Mouse (Mus musculus) embryonic facial prominence, embryonic 13.5 days (tissue): ENCODE results near the gene Nin. TPM values are rescaled to one million over a fixed set of nuclear protein-coding genes. Genes with fewer than 3 reads are reported as not detected.

Experiments used
- ATAC-seq: fragments of 200-750 bp; cut with Nextera tagmentation; 2 replicates; pipeline ENCODE4 v1.8.0; 2017; ENCODE audit warnings: low read depth; ENCODE audit not compliant: insufficient number of reproducible peaks, insufficient read depth, low FRiP score, low TSS enrichment
- H3K27ac ChIP-seq: fragments of 300-500 bp; sonication (generic); 2 replicates; pipeline ENCODE4 v1.5.1; 2015; ENCODE audit warnings: moderate library complexity, mild to moderate bottlenecking, inconsistent platforms
- H3K27me3 ChIP-seq: fragments of 300-500 bp; sonication (generic); 2 replicates; pipeline ENCODE4 v1.6.1; 2015; ENCODE audit warnings: mild to moderate bottlenecking, inconsistent platforms
- H3K36me3 ChIP-seq: fragments of 300-500 bp; sonication (generic); 2 replicates; pipeline ENCODE4 v1.6.1; 2015; ENCODE audit warnings: mild to moderate bottlenecking, inconsistent platforms
- H3K4me1 ChIP-seq: fragments of 300-500 bp; sonication (generic); 2 replicates; pipeline ENCODE4 v1.6.1; 2015; ENCODE audit warnings: inconsistent platforms
- H3K4me2 ChIP-seq: fragments of 300-500 bp; sonication (generic); 2 replicates; pipeline ENCODE4 v1.6.1; 2015; ENCODE audit warnings: moderate library complexity, mild to moderate bottlenecking, inconsistent platforms
- H3K4me3 ChIP-seq: fragments of 300-500 bp; sonication (generic); 2 replicates; pipeline ENCODE4 v1.5.1; 2015; ENCODE audit warnings: mild to moderate bottlenecking, inconsistent platforms
- H3K9ac ChIP-seq: fragments of 300-500 bp; sonication (generic); 2 replicates; pipeline ENCODE4 v1.6.1; 2015; ENCODE audit warnings: mild to moderate bottlenecking, inconsistent platforms
- H3K9me3 ChIP-seq: fragments of 300-500 bp; sonication (generic); 2 replicates; pipeline ENCODE4 v1.6.1; 2016; ENCODE audit warnings: inconsistent platforms
- WGBS: fragments of 180-500 bp; shearing (Covaris S2); methylation state at CpG from one replicate; pipeline ENCODE4 v1.1.7; 2015; ENCODE audit warnings: mixed read lengths; 5-methylcytosine and 5-hydroxymethylcytosine counted together
- polyA plus RNA-seq: library from polyadenylated mRNA; unstranded; fragments of >200 nt; fragmentation: Nextera tagmentation; extraction: Ambion mirVana; gene quantifications from 2 replicates; pipeline ENCODE4 v1.2.1, GENCODE M21; 2015

The Nin gene
- polyA plus RNA-seq, 1 experiment from 2014 or later: 12.0 TPM

- Histone ChIP-seq H3K4me1 (peaks cover 50% of the 10 kb centered on the region), H3K9me3 (no peaks in the 10 kb centered on the region), H3K36me3 (peaks cover 5% of the 10 kb centered on the region; the same call in 1 of the 2 replicates), H3K27ac (peak overlapping the region; percentile 71), H3K27me3 (no peaks in the 10 kb centered on the region), H3K9ac (no peak overlapping the region), H3K4me2 (no peak overlapping the region), H3K4me3 (no peak overlapping the region)
- no peak for ATAC-seq
- WGBS: 22% methylated on average over 4 of the region's 4 CpGs
Observed at GRCm38 (mm10) chr12:70104199-70104598, 9.3 kb downstream of the Nin start.

GRCm38 (mm10) chr12:70103257-70103656 lies 10.3 kb downstream of the Nin start:
- no peak overlapping the region for H3K9ac ChIP-seq
- no peaks in the 10 kb centered on the region for H3K27me3 ChIP-seq
- 69% methylated on average over 4 of the region's 4 CpGs for WGBS
- H3K27ac ChIP-seq: no peak overlapping the region
- H3K9me3 ChIP-seq: no peaks in the 10 kb centered on the region
- H3K4me2 ChIP-seq: no peak overlapping the region
- peaks cover 5% of the 10 kb centered on the region; the same call in 1 of the 2 replicates for H3K36me3 ChIP-seq
- H3K4me3 ChIP-seq: no peak overlapping the region
- peaks cover 45% of the 10 kb centered on the region for H3K4me1 ChIP-seq
- ATAC-seq: no peak

- Histone ChIP-seq H3K4me1 (peaks cover 37% of the 10 kb centered on the region), H3K4me3 (no peak overlapping the region), H3K4me2 (no peak overlapping the region), H3K27ac (no peak overlapping the region), H3K36me3 (peaks cover 5% of the 10 kb centered on the region; the same call in 1 of the 2 replicates), H3K27me3 (no peaks in the 10 kb centered on the region), H3K9ac (no peak overlapping the region), H3K9me3 (no peaks in the 10 kb centered on the region)
- 74% methylated on average over 9 of the region's 9 CpGs for WGBS
- ATAC-seq: no peak
Observed at GRCm38 (mm10) chr12:70102426-70102825, 11.1 kb downstream of the Nin start.

GRCm38 (mm10) chr12:70101823-70102222 lies 11.7 kb downstream of the Nin start:
- Histone ChIP-seq H3K9ac (no peak overlapping the region), H3K36me3 (peaks cover 5% of the 10 kb centered on the region; the same call in 1 of the 2 replicates), H3K4me2 (no peak overlapping the region), H3K27ac (no peak overlapping the region), H3K27me3 (no peaks in the 10 kb centered on the region), H3K4me3 (no peak overlapping the region), H3K9me3 (no peaks in the 10 kb centered on the region), H3K4me1 (peaks cover 33% of the 10 kb centered on the region)
- ATAC-seq: no peak
- WGBS: 81% methylated on average over 5 of the region's 5 CpGs

GRCm38 (mm10) chr12:70097901-70098300 lies 15.6 kb downstream of the Nin start:
- no peaks in the 10 kb centered on the region for H3K9me3 ChIP-seq
- no peaks in the 10 kb centered on the region for H3K27me3 ChIP-seq
- no peak overlapping the region for H3K4me3 ChIP-seq
- no peak overlapping the region for H3K9ac ChIP-seq
- 82% methylated on average over 7 of the region's 7 CpGs for WGBS
- ATAC-seq: no peak
- H3K27ac ChIP-seq: no peak overlapping the region
- H3K4me1 ChIP-seq: peaks cover 5% of the 10 kb centered on the region; the same call in 1 of the 2 replicates
- no peak overlapping the region for H3K4me2 ChIP-seq
- peaks cover 5% of the 10 kb centered on the region; the same call in 1 of the 2 replicates for H3K36me3 ChIP-seq

- peaks cover 5% of the 10 kb centered on the region; the same call in 1 of the 2 replicates for H3K36me3 ChIP-seq
- no peak overlapping the region for H3K9ac ChIP-seq
- WGBS: 88% methylated on average over 3 of the region's 3 CpGs
- H3K4me1 ChIP-seq: peaks cover 5% of the 10 kb centered on the region; the same call in 1 of the 2 replicates
- no peaks in the 10 kb centered on the region for H3K27me3 ChIP-seq
- ATAC-seq: no peak
- no peak overlapping the region for H3K4me3 ChIP-seq
- no peak overlapping the region for H3K27ac ChIP-seq
- H3K4me2 ChIP-seq: no peak overlapping the region
- H3K9me3 ChIP-seq: no peaks in the 10 kb centered on the region
Observed at GRCm38 (mm10) chr12:70097316-70097715, 16.2 kb downstream of the Nin start.

GRCm38 (mm10) chr12:70093266-70093893 lies 20.1 kb downstream of the Nin start:
- WGBS: 69% methylated on average over 6 of the region's 6 CpGs
- no peak for ATAC-seq

GRCm38 (mm10) chr12:70088297-70088696 lies 25.2 kb downstream of the Nin start:
- Histone ChIP-seq H3K4me1 (no peaks in the 10 kb centered on the region), H3K4me2 (no peak overlapping the region), H3K4me3 (no peak overlapping the region), H3K36me3 (peaks cover 2% of the 10 kb centered on the region; the same call in 1 of the 2 replicates), H3K27me3 (no peaks in the 10 kb centered on the region), H3K9ac (no peak overlapping the region), H3K9me3 (no peaks in the 10 kb centered on the region), H3K27ac (no peak overlapping the region)
- WGBS: 85% methylated on average over 4 of the region's 4 CpGs
- ATAC-seq: no peak

More at GRCm38 (mm10) chr12:70093266-70093893, 20.1 kb downstream of the Nin start:
- Histone ChIP-seq H3K9ac (no peak overlapping the region), H3K27me3 (no peaks in the 10 kb centered on the region), H3K4me2 (no peak overlapping the region), H3K4me1 (peaks cover 5% of the 10 kb centered on the region; the same call in 1 of the 2 replicates), H3K36me3 (peaks cover 1% of the 10 kb centered on the region; the same call in 1 of the 2 replicates), H3K9me3 (no peaks in the 10 kb centered on the region), H3K4me3 (no peak overlapping the region), H3K27ac (no peak overlapping the region)

GRCm38 (mm10) chr12:70085351-70085750 lies 28.2 kb downstream of the Nin start:
- whole genome bisulfite sequencing: 83% methylated on average over 3 of the region's 3 CpGs
- 0 out of 2 replicates have a peak, but pooled peaks cover 2% of the 10 kb centered on the region for H3K36me3 ChIP-seq
- H3K4me1 ChIP-seq: no peaks in the 10 kb centered on the region
- no peak overlapping the region for H3K4me2 ChIP-seq
- H3K9ac ChIP-seq: no peak overlapping the region
- no peak overlapping the region for H3K4me3 ChIP-seq
- no peak overlapping the region for H3K27ac ChIP-seq
- no peaks in the 10 kb centered on the region for H3K9me3 ChIP-seq
- H3K27me3 ChIP-seq: no peaks in the 10 kb centered on the region
- ATAC-seq: no peak

GRCm38 (mm10) chr12:70084198-70084597 lies 29.3 kb downstream of the Nin start:
- H3K27ac ChIP-seq: no peak overlapping the region
- H3K36me3 ChIP-seq: 0 out of 2 replicates have a peak, but pooled peaks cover 2% of the 10 kb centered on the region
- H3K27me3 ChIP-seq: no peaks in the 10 kb centered on the region
- no peaks in the 10 kb centered on the region for H3K4me1 ChIP-seq
- no peaks in the 10 kb centered on the region for H3K9me3 ChIP-seq
- ATAC-seq: no peak
- H3K4me2 ChIP-seq: no peak overlapping the region
- WGBS: 93% methylated on average over 5 of the region's 5 CpGs
- no peak overlapping the region for H3K4me3 ChIP-seq
- no peak overlapping the region for H3K9ac ChIP-seq

- Histone ChIP-seq H3K9ac (no peak overlapping the region), H3K27ac (no peak overlapping the region), H3K4me2 (no peak overlapping the region), H3K36me3 (0 out of 2 replicates have a peak, but pooled peaks cover 2% of the 10 kb centered on the region), H3K27me3 (no peaks in the 10 kb centered on the region), H3K4me3 (no peak overlapping the region), H3K4me1 (0 out of 2 replicates have a peak, but pooled peaks cover 2% of the 10 kb centered on the region), H3K9me3 (no peaks in the 10 kb centered on the region)
- 91% methylated on average over 4 of the region's 4 CpGs for WGBS
- no peak for ATAC-seq
Observed at GRCm38 (mm10) chr12:70083737-70084136, 29.8 kb downstream of the Nin start.

- no peak for ATAC-seq
- Histone ChIP-seq H3K4me2 (no peak overlapping the region), H3K4me1 (0 out of 2 replicates have a peak, but pooled peaks cover 5% of the 10 kb centered on the region), H3K4me3 (no peak overlapping the region), H3K9me3 (no peaks in the 10 kb centered on the region), H3K9ac (no peak overlapping the region), H3K27me3 (no peaks in the 10 kb centered on the region), H3K27ac (no peak overlapping the region), H3K36me3 (no peaks in the 10 kb centered on the region)
- 97% methylated on average over 3 of the region's 3 CpGs for WGBS
Observed at GRCm38 (mm10) chr12:70082935-70083532, 30.5 kb downstream of the Nin start.
